Mouse (Mus musculus) lung, embryonic 16.5 days (tissue): ENCODE data around the gene Rgl1. TPM values are rescaled to one million over a fixed set of nuclear protein-coding genes. Genes with fewer than 3 reads are reported as not detected.
"Not testable (repeated sequence)": the region's sequence is repeated elsewhere in the genome, so short reads cannot be mapped to it uniquely, and the experiment has no call there.

ENCODE experiments used
- ATAC-seq: fragments of 200-750 bp; cut with Nextera tagmentation; 2 replicates; pipeline ENCODE4 v1.8.0; 2017; ENCODE audit warnings: low read depth, mild to moderate bottlenecking, moderate library complexity
- H3K27ac ChIP-seq: fragments of 300-500 bp; sonication (generic); 2 replicates; pipeline ENCODE4 v1.5.1; 2014; ENCODE audit warnings: mild to moderate bottlenecking, control low read depth, low read length
- H3K27me3 ChIP-seq: fragments of 300-500 bp; sonication (generic); 2 replicates; pipeline ENCODE4 v1.6.1; 2014; ENCODE audit warnings: low read depth, low read length, mixed read lengths; ENCODE audit not compliant: control insufficient read depth, insufficient read depth
- H3K36me3 ChIP-seq: fragments of 300-500 bp; sonication (generic); 2 replicates; pipeline ENCODE4 v1.6.1; 2014; ENCODE audit warnings: low read length; ENCODE audit not compliant: control insufficient read depth, insufficient read depth
- H3K4me1 ChIP-seq: fragments of 300-500 bp; sonication (generic); replicated peaks from 2 replicates; pipeline ENCODE4 v1.6.1; 2014; ENCODE audit warnings: low read length, mixed read lengths; ENCODE audit not compliant: control insufficient read depth, insufficient read depth
- H3K4me2 ChIP-seq: fragments of 300-500 bp; sonication (generic); 2 replicates; pipeline ENCODE4 v1.6.1; 2014; ENCODE audit warnings: low read depth, low read length, control low read depth
- H3K4me3 ChIP-seq: fragments of 300-500 bp; sonication (generic); 2 replicates; pipeline ENCODE4 v1.5.1; 2014; ENCODE audit warnings: mild to moderate bottlenecking, low read length, control low read depth
- H3K9ac ChIP-seq: fragments of 300-500 bp; sonication (generic); 2 replicates; pipeline ENCODE4 v1.6.1; 2014; ENCODE audit warnings: low read length, control low read depth
- H3K9me3 ChIP-seq: fragments of 300-500 bp; sonication (generic); 2 replicates; pipeline ENCODE4 v1.6.1; 2016; ENCODE audit warnings: low read length; ENCODE audit not compliant: control insufficient read depth
- WGBS: fragments of 180-500 bp; shearing (Covaris S2); extraction: QIAGEN DNeasy Blood & Tissue Kit; methylation state at CpG from one replicate; pipeline ENCODE4 v1.1.7; 2014; 5-methylcytosine and 5-hydroxymethylcytosine counted together
- polyA plus RNA-seq: library from polyadenylated mRNA; unstranded; fragments of >200 nt; fragmentation: Nextera tagmentation; extraction: Ambion mirVana; gene quantifications from 2 replicates; pipeline ENCODE4 v1.2.1, GENCODE M21; 2015

Rgl1 gene
- polyA plus RNA-seq, 1 experiment from 2014 or later = 53.4 TPM

GRCm38 (mm10) chr1:152660436-152660835 is 105.7 kb downstream of the Rgl1 start:
- Histone ChIP-seq H3K36me3 (no peaks in the 10 kb centered on the region), H3K4me2 (no peak overlapping the region), H3K27me3 (no peaks in the 10 kb centered on the region), H3K4me1 (no peaks in the 10 kb centered on the region), H3K9ac (no peak overlapping the region), H3K9me3 (no peaks in the 10 kb centered on the region), H3K4me3 (no peak overlapping the region), H3K27ac (no peak overlapping the region)
- WGBS = 84% methylated on average over 7 of the region's 7 CpGs
- ATAC-seq = no peak

DNA sequence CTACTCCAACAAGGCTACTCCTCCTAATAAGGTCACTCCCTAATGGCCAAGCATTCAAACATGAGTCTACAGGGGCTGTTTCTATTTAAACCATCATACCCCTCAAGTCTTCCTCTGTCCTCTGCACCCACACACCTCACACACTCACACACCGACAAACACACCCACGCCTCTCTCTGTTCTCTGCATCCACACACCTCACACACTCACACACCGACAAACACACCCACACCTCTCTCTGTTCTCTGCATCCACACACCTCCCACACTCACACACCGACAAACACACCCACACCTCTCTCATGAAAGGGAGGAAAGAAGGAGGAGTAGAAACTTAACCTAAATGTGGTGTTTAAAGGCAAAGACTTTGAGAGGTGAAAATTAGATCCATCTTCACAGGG is 106.2 kb downstream of the Rgl1 start:
- no peak overlapping the region for H3K9ac ChIP-seq
- no peaks in the 10 kb centered on the region for H3K27me3 ChIP-seq
- no peaks in the 10 kb centered on the region for H3K4me1 ChIP-seq
- WGBS = 90% methylated on average over 4 of the region's 4 CpGs
- H3K4me3 ChIP-seq = no peak overlapping the region
- no peaks in the 10 kb centered on the region for H3K36me3 ChIP-seq
- no peaks in the 10 kb centered on the region for H3K9me3 ChIP-seq
- no peak for ATAC-seq
- no peak overlapping the region for H3K4me2 ChIP-seq
- no peak overlapping the region for H3K27ac ChIP-seq

GRCm38 (mm10) chr1:152656601-152657000 is 109.5 kb downstream of the Rgl1 start:
- Histone ChIP-seq H3K4me1 (no peaks in the 10 kb centered on the region), H3K9me3 (no peaks in the 10 kb centered on the region), H3K36me3 (no peaks in the 10 kb centered on the region), H3K9ac (no peak overlapping the region), H3K27me3 (no peaks in the 10 kb centered on the region), H3K4me2 (no peak overlapping the region), H3K4me3 (no peak overlapping the region), H3K27ac (no peak overlapping the region)
- WGBS = 83% methylated on average over 6 of the region's 6 CpGs
- no peak for ATAC-seq

DNA sequence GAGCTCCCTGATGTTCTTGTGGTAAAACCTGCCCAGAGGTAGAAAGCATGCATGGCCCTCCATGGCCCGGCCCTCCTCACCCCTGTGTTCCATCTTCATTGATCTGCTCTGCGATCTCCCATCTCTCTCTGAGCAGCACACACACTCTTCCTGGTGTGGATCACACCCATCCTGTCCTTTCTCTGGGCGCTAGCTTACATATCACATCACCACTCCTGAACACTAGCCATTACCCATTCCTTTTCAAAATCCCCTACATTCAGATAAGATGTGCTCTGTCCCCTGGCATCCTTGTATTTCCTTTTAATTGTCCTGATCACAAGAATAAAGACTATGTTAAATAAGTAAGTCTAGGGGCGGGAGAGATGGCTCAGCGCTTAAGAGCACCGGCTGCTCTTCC is 111.3 kb downstream of the Rgl1 start:
- no peaks in the 10 kb centered on the region for H3K9me3 ChIP-seq
- H3K4me1 ChIP-seq = no peaks in the 10 kb centered on the region
- H3K27ac ChIP-seq = no peak overlapping the region
- H3K27me3 ChIP-seq = no peaks in the 10 kb centered on the region
- no peak for ATAC-seq
- no peak overlapping the region for H3K4me2 ChIP-seq
- H3K4me3 ChIP-seq = no peak overlapping the region
- WGBS = 93% methylated on average over 6 of the region's 6 CpGs
- H3K9ac ChIP-seq = no peak overlapping the region
- no peaks in the 10 kb centered on the region for H3K36me3 ChIP-seq

DNA sequence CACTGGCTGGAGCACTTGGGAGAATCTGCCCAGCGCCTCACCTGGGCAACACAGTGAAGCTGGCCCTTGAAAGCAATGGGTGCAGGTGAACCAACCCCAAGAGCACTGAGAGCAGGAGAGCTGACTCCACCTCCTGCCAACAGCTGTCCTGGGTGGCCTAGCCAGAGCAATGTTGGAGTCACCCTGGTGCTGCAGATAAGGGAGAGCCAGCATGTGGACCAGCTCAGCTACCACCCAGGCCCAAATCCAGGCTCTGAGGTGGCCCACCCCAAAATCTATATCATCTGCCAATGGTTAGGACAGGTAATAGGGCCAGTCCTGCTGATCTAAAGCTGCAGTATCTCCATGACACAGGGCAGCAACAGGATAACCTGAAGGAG is 114.7 kb downstream of the Rgl1 start:
- no peak overlapping the region for H3K4me3 ChIP-seq
- 80% methylated on average over 1 of the region's 1 CpGs for WGBS
- no peaks in the 10 kb centered on the region for H3K27me3 ChIP-seq
- ATAC-seq = no peak
- H3K9me3 ChIP-seq = no peaks in the 10 kb centered on the region
- no peak overlapping the region for H3K4me2 ChIP-seq
- no peak overlapping the region for H3K9ac ChIP-seq
- H3K27ac ChIP-seq = no peak overlapping the region
- H3K36me3 ChIP-seq = no peaks in the 10 kb centered on the region
- H3K4me1 ChIP-seq = no peaks in the 10 kb centered on the region

DNA sequence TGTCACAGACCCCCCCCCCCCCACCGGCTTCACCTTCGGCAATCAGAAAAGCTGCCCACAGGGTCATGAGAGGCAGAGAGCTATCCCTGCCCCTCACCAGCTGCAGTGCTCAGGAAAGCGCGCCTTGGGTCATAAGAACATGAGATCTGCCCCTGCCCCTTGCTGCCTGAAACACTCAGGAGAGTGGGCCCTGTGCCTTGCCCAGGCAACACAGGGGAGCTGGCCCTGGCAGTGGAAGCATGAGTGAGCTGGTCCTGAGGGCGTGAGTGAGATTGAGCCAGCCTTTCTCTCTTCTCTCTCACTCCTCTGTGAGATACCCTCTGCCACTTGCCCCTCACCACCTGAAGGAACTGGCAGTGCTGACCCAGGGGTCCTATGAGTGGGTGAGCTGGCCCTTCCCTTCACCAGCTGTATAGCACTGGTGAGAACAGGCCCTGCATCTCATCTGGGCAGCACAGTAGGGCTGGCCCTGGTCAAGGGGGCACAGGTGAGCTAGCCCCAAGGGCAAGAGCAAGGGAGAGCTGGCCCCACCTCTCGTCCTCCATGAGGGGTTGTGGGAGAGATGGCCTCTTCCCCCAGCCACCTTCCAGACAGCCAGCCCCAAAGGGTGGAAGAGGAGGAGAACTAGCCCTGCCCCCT is 115.2 kb downstream of the Rgl1 start:
- H3K36me3 ChIP-seq = no peaks in the 10 kb centered on the region
- H3K9ac ChIP-seq = no peak overlapping the region
- no peak overlapping the region for H3K4me2 ChIP-seq
- H3K27ac ChIP-seq = no peak overlapping the region
- no peak overlapping the region for H3K4me3 ChIP-seq
- 90% methylated on average over 6 of the region's 6 CpGs for WGBS
- H3K9me3 ChIP-seq = no peaks in the 10 kb centered on the region
- no peaks in the 10 kb centered on the region for H3K27me3 ChIP-seq
- no peak for ATAC-seq
- no peaks in the 10 kb centered on the region for H3K4me1 ChIP-seq

DNA sequence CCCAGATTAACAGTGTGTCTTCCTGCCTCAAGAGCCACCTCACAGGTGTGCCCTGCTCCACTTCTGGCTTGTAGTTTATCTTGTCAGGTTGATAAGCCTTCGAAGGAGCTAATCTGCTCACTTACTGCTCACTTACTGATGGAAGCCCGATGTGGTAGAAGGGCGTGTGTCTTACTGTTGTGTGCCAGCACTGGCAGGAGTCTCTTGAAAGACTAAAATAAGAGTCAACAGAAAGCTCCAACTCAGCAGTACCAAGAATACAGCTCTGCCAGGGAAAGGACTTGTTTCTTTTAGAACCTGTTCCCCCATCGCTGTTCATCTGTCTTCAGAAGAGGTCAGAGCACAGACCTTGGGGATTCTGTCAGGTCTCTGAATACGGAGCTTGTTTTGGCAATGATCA is 118.1 kb downstream of the Rgl1 start:
- Histone ChIP-seq H3K4me2 (no peak overlapping the region), H3K9me3 (no peaks in the 10 kb centered on the region), H3K9ac (no peak overlapping the region), H3K36me3 (no peaks in the 10 kb centered on the region), H3K27ac (no peak overlapping the region), H3K27me3 (no peaks in the 10 kb centered on the region), H3K4me3 (no peak overlapping the region), H3K4me1 (no peaks in the 10 kb centered on the region)
- no peak for ATAC-seq
- WGBS = 71% methylated on average over 5 of the region's 5 CpGs

DNA sequence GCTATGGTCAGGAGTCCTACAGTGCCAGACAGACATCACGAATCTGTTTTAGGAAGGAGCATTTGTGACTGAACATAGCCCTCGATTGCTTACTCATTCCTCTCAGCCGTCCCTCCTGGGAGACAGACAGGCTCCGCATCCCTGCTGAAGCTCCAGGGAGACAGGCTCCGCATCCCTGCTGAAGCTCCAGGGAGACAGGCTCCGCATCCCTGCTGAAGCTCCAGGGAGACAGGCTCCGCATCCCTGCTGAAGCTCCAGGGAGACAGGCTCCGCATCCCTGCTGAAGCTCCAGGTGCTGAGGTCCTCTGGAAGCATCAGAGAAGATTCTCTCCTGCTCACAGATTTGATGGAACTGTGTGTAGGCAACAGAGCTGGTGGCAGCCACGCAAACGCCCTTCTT is 123.9 kb downstream of the Rgl1 start:
- H3K36me3 ChIP-seq, H3K27me3 ChIP-seq, ATAC-seq, H3K9ac ChIP-seq, H3K4me2 ChIP-seq, H3K27ac ChIP-seq, H3K4me3 ChIP-seq, H3K9me3 ChIP-seq: not testable (repeated sequence)
- WGBS = 85% methylated on average over 10 of the region's 10 CpGs
- peaks cover 18% of the 10 kb centered on the region for H3K4me1 ChIP-seq

GRCm38 (mm10) chr1:152640195-152640981 is 125.8 kb downstream of the Rgl1 start:
- H3K27ac ChIP-seq = peak overlapping the region; percentile 41
- H3K27me3 ChIP-seq = no peaks in the 10 kb centered on the region
- no peak overlapping the region for H3K9ac ChIP-seq
- H3K9me3 ChIP-seq = no peaks in the 10 kb centered on the region
- 28% methylated on average over 11 of the region's 11 CpGs for WGBS
- no peak overlapping the region for H3K4me3 ChIP-seq
- H3K36me3 ChIP-seq = no peaks in the 10 kb centered on the region
- ATAC-seq = peak; percentile 91
- peaks cover 18% of the 10 kb centered on the region for H3K4me1 ChIP-seq
- no peak overlapping the region for H3K4me2 ChIP-seq
